Mouse (Mus musculus) kidney, adult 2 months (tissue): ENCODE measurements around the gene Dnajb13.

Source experiments
- CTCF ChIP-seq: fragments of 200-500 bp; conservative IDR thresholded peaks from 2 replicates; pipeline ENCODE4 v1.5.1; 2011; ENCODE audit warnings: low read depth, mild to moderate bottlenecking, control low read depth, low read length, moderate library complexity, mixed read lengths; ENCODE audit not compliant: insufficient read depth, insufficient read length
- POLR2A ChIP-seq: fragments of 200-500 bp; IDR thresholded peaks from one replicate; pipeline ENCODE4 v1.6.1; 2011; ENCODE audit warnings: low read depth, low read length, control low read depth

DNA sequence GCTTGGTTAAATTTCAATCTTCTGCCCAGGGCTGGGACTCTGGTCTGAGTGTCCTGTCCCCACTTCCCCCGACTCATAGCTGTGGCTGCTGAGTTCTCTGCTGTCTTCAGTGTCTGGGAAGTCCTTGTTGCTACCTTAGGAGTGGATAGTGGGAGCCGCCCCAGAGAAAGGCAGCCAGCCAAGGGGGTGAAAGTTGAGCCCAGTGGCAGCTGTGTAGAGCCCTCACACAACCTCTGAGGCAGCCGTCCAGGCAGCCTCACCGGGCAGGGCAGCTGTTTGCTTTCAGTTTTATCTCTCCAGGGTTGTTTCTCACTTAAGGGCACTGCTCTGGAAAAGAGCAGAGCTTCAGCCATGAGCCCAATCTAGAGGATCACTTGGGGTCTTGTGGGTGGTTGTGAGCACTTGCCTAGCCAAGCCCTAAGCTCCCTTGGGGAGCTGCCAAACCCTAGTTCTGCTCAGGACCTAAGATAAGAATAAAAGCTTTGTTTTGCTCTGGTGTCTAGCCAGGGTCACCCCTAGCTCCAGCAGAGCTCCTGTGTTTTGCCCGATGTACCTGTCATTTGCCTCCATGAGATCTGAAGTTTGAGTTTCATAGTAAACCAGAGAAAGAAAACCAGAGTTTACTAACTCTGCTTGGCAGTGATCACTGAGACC, 49.0 kb downstream of the Dnajb13 start:
- TF ChIP-seq CTCF: no peak
- no peak for TF ChIP-seq POLR2A
